Mouse (Mus musculus): Measurements from ENCODE around the gene Atxn1.

Atxn1 gene

GRCm38 (mm10) chr13:45508495-45508894, 456.3 kb downstream of the Atxn1 start:
- intact Hi-C loops (cut with DNase I): no loop called here

DNA sequence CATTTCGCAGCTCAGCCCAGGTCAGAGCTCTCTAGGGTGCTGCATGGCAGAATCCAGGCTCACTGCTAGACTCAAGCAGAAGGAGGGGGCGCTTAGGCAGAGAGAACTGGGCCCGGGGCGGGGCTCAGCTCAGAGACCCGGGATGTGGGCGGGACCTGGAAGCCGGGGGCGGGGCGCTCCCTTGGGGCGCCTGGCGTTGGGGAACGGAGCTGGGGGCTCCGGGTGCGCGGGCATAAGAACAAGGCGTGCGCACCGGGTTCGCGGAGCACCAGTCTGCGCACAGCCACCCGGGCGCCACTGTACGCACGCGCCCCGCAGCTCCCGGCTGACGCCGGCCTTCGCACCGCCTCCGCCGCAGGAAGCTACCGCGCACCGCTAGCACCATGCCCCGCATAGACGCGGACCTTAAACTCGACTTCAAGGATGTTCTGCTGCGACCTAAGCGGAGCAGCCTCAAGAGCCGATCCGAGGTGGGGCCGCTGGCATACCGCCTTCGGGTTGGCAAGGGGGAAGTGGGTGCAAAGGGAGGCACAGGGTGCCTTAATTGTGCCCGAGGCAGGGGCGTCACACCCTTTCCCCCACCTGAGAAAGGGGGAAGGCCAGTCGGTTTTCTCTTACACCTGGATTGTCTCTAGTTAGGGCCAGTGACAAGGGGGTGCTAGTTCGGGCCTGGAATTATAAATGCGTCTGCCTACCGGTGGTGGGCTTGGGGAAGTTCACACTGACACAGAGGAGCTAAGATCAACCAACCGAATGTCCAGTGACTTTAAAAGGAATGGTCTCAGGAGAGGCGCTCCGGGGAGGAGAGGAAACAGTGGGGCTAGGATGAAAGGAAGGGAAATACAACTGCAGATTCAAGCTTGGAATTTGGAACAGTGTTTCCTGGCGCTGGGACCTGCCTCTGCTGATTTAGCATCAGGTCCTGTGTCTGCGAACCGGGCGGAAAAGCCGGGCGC, 457.3 kb downstream of the Atxn1 start, which contains the start of gene Gmpr:
TSS of gene Gmpr (plus strand) at position 171 of the 956 bp plus-strand sequence.
- intact Hi-C loops (cut with DNase I): no loop called here

DNA sequence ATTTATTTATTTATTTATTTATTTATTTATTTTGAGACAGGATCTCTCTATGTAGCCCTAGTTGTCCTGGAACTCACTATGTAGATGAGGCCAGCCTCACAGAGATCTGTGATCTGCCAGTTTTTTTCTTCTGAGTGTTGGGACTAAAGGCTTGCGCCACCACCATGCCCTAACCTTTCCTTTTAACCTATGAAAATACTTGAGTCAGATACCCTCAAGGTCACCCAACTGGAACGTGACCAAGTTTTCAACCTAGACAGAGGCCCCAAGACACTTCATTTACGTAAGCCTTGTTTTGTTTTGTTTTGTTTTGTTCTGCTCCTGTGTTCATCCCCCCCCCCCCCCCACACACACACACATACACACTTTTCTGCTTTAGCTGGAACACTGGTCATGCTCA, 459.3 kb downstream of the Atxn1 start:
- intact Hi-C loops (cut with DNase I): no loop called here

- intact Hi-C loops (cut with DNase I): no loop called here
Observed at GRCm38 (mm10) chr13:45502791-45503190, 462.0 kb downstream of the Atxn1 start.

DNA sequence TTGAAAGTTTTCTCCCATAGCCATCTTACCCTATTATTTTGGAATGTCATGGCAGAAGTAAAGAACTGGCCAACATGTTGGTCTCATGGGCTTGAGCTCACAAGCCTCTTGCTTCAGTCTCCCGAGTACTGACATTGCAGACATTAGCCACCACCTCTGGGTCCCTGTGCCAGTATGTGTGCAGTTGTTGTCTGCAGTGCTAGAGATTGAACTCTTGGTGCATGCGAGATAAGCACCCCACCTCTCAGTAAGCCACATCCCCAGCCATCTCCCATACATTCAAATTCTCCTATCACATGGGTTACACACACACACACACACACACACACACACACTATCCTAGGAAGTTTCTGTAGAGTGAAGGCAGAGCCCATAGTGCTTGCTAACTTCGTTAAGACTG, 464.9 kb downstream of the Atxn1 start:
- intact Hi-C loops (cut with DNase I): no loop called here

Measured in adrenal gland (tissue).